Comparison of ENCODE assay signal across 10 mouse cellular contexts in the genomic region with DNA sequence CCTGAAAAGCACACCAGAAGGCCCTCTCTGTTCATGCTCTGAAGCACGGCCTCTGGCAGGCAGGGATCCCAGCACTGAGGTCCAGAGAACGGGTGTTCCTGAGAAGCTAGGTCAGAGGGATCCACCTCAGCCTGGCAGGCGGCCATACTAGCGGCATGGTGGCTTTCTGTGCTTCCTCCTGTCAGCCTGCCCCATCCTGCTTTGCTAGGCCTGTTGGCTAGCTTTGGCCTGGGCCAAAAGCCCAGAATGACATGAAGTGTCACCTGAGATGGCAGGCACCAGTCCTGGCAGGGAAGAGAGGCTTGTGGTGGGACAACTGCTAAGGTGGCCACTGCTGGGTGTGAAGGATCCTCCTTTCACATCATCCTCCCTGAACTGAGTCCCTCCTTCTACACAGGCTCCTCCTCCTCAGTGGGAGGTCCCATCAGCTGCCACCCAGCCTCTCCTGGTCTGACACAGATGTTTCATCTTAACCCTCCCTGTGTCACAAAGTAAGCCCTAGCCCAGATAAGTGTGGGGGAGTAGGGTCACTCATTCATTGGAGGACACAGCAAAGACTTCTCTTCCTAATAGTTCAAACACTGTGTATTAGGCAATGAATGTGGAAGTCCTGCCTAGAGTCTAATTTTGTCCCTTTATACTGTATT.
DNase-seq lines count a peak whose midpoint lies in the region; ATAC-seq lines count a peak whose summit lies in the region.
"Had no signal": no experiment of that assay in that cellular context is flagged by ENCODE, and none has a peak within 500 bp of the region (broad histone marks: within the 10 kb centered on the region; RNA-seq: fewer than 3 reads in every experiment).

No protein-coding gene starts in this region.

- 0 out of 2 replicates have a peak overlapping the region, but pooled peaks have one; percentile 8 for H3K27ac ChIP-seq in embryonic facial prominence, embryonic 10.5 days (replicated peaks)
- H3K27ac ChIP-seq: forebrain, embryonic 12.5 days; hindbrain, embryonic 12.5 days had no signal

- peaks cover 29% of the 10 kb centered on the region for H3K4me1 ChIP-seq in embryonic facial prominence, embryonic 10.5 days
- H3K4me1 ChIP-seq: hindbrain, embryonic 12.5 days had no signal

- ATAC-seq in hematopoietic stem cell, adult 5-6 weeks (replicated peaks in 1 of 2; ENCODE audit: insufficient read depth in 1 of 2, low FRiP score in 2 of 2, low TSS enrichment in 1 of 2, low read depth in 1 of 2, poor library complexity in 2 of 2, severe bottlenecking in 2 of 2) = peak; percentile 64 to 67

- peak; percentile 59 for DNase-seq in gastrocnemius, adult 18-20 months (ENCODE audit: low spot score)
- no peak for DNase-seq in gastrocnemius, postnatal 4 days (ENCODE audit: low spot score in 2 of 2)
- peak; percentile 91 for DNase-seq in brain, adult 2 months (ENCODE audit: low read depth, low spot score)
- DNase-seq in embryonic facial prominence, embryonic 10.5 days (ENCODE audit: low spot score) = no peak
- no peak for DNase-seq in neural tube, embryonic 10.5 days (ENCODE audit: extremely low spot score, low spot score)
- no peak for DNase-seq in left cerebral cortex, postnatal 14 days (ENCODE audit: low spot score in 2 of 2)
- DNase-seq in urinary bladder, postnatal 10 days (ENCODE audit: low spot score) = no peak

- H3K27me3 ChIP-seq in embryonic facial prominence, embryonic 10.5 days (replicated peaks; ENCODE audit: low read depth, poor library complexity, severe bottlenecking) = peaks cover 99% of the 10 kb centered on the region

- 73% methylated on average over 4 of the region's 4 CpGs for WGBS in embryonic facial prominence, embryonic 10.5 days

- H3K36me3 ChIP-seq in embryonic facial prominence, embryonic 10.5 days (replicated peaks) = no peaks in the 10 kb centered on the region
- H3K36me3 ChIP-seq: forebrain, embryonic 12.5 days; hindbrain, embryonic 12.5 days had no signal

- intact Hi-C loops in left cerebral cortex, postnatal 14 days (cut with DNase I) = no loop called here

- no peaks in the 10 kb centered on the region for H3K9me3 ChIP-seq in embryonic facial prominence, embryonic 10.5 days
- H3K9me3 ChIP-seq: forebrain, embryonic 12.5 days; hindbrain, embryonic 12.5 days had no signal

- H3K4me3 ChIP-seq in embryonic facial prominence, embryonic 10.5 days = no peak overlapping the region
- H3K4me3 ChIP-seq: forebrain, embryonic 12.5 days; hindbrain, embryonic 12.5 days had no signal

Comparison
In these comparisons a context has a peak if more than half of its experiments do, and no peak if none do; other contexts are left out.
1. DNase-seq: peak in gastrocnemius, adult 18-20 months (single experiment) and brain, adult 2 months (single experiment); none in gastrocnemius, postnatal 4 days (0 of 2), embryonic facial prominence, embryonic 10.5 days (single experiment), neural tube, embryonic 10.5 days (single experiment), left cerebral cortex, postnatal 14 days (0 of 2) and urinary bladder, postnatal 10 days (single experiment).